Mouse (Mus musculus) heart, adult 2 months (tissue): ENCODE results near the gene Spi1.

Source experiments
- CTCF ChIP-seq: fragments of 200-600 bp; IDR thresholded peaks from 2 replicates; pipeline ENCODE4 v1.8.1; 2022; ENCODE audit warnings: antibody characterized with exemption, mild to moderate bottlenecking, moderate library complexity
- POLR2A ChIP-seq: fragments of 200-500 bp; IDR thresholded peaks from 2 replicates; pipeline ENCODE4 v1.6.1; 2011; ENCODE audit warnings: mild to moderate bottlenecking, low read depth, low read length, control low read depth; ENCODE audit not compliant: insufficient read depth

DNA sequence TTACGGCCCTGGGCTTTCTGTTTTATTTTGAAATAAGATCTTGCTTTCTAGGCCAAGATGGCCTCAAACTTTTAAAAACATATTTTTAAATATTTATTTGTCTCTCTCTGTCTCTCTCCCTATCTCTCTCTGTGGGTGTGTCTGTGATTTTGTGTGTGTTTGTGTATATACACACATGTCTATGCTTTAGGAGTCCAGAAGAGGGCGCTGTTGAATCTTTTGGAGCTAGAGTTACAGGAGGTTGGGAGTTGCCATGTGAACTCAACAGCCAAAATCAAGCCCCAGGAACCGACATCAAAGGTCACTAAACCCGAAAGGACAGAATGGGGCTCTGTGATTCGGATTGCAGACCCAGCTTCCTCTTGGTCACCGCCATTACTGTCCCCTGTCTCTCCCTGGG, 28.2 kb downstream of the Spi1 start:
- TF ChIP-seq CTCF: no peak
- TF ChIP-seq POLR2A: no peak
